Mouse (Mus musculus): ENCODE results near the gene Bcl2l13. TPM values are rescaled to one million over a fixed set of nuclear protein-coding genes. Genes with fewer than 3 reads are reported as not detected.

Gene Bcl2l13
- total and polyA plus RNA-seq, 3 experiments: 43.7 to 49.9 TPM; not detected in 1

DNA sequence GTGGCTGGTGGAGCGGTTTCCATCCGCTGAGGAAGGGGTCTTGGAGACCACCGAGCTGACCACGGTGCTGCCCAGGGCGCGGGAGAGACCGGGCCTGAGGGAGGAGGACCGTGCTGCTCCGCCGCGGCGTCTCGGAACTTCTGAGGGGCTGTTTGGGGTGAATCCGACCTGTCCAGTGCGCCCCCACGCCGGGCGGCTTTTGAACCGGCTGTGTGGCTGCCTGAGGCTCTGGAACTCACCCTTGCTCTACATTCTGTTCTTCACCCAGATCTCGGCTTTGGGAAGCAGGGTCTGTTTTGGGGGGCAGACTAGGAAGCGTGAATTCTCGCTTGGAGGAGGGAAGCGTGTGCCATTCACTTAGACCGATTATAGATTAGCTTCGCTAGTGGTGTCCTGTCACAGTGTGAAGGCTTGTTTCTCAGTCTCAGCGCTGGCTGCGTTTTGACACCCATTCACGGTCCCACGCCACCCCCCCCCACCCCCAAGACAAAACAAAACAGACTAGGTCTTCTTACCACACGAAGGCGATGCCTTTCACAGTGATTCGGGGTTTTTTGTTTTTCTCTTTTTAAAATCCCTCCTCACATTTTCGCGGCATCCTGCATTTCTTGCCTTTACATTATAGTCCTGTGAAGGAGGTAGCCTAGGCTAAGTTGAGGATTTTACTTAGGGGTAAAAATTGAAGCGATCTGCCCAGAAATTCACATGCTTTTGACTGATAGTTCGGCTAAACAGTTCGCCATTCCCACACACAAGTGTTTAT is 558 bp downstream of the Bcl2l13 start:
- H3K36me3 ChIP-seq (ENCODE audit: control insufficient read depth in 1 of 2, insufficient read depth in 2 of 2, low read length in 2 of 2): peaks cover 9 to 43% of the 10 kb centered on the region in 2 experiments
- peaks cover 18 to 27% of the 10 kb centered on the region in 2 experiments for H3K4me1 ChIP-seq (ENCODE audit: control insufficient read depth in 1 of 2, insufficient read depth in 2 of 2, low read length in 2 of 2)
- DNase-seq (ENCODE audit: low read depth, low spot score): peak; percentile 60
- peak overlapping the region; percentile 98 for H3K9ac ChIP-seq (ENCODE audit: control insufficient read depth, low read depth, low read length, poor library complexity, severe bottlenecking)
- TF ChIP-seq EP300 (IDR thresholded peaks at IDR 0.05; ENCODE audit: low read depth in 1 of 2, low read length in 2 of 2) (no peak), MXI1 (IDR thresholded peaks at IDR 0.05; ENCODE audit: low read depth, low read length) (peak; percentile 44; the same call in 1 of the 2 replicates), SIN3A (IDR thresholded peaks at IDR 0.05; ENCODE audit: low read length) (peak; percentile 50), CHD1 (IDR thresholded peaks at IDR 0.05; ENCODE audit: low read depth, low read length) (peak; percentile 73; the same call in 1 of the 2 replicates), HCFC1 (IDR thresholded peaks at IDR 0.05; ENCODE audit: low read depth, low read length) (0 out of 2 replicates have a peak, but pooled peaks have one; percentile 13), MYC (IDR thresholded peaks at IDR 0.05; ENCODE audit: low read depth, low read length) (no peak), ZC3H11A (IDR thresholded peaks at IDR 0.05; ENCODE audit: low read depth, low read length) (no peak), TAL1 (IDR thresholded peaks at IDR 0.05; ENCODE audit: low read length) (no peak), POLR2AphosphoS5 (IDR thresholded peaks at IDR 0.05; ENCODE audit: borderline replicate concordance, low read depth, low read length) (no peak), E2F4 (IDR thresholded peaks at IDR 0.05; ENCODE audit: borderline replicate concordance, low read depth, low read length) (no peak), UBTF (IDR thresholded peaks at IDR 0.05; ENCODE audit: borderline replicate concordance, insufficient read depth, low read depth, low read length) (0 out of 2 replicates have a peak, but pooled peaks have one; percentile 37), TCF12 (IDR thresholded peaks at IDR 0.05; ENCODE audit: low read depth, low read length) (no peak), TBP (IDR thresholded peaks at IDR 0.05; ENCODE audit: low read depth, low read length) (peak; percentile 19; the same call in 1 of the 2 replicates), ZMIZ1 (IDR thresholded peaks at IDR 0.05; ENCODE audit: low read depth, low read length) (no peak)
- peak overlapping the region; percentile 99 for H3K27ac ChIP-seq (ENCODE audit: control insufficient read depth, low read depth, low read length)
- H3K27me3 ChIP-seq (ENCODE audit: control insufficient read depth in 1 of 2, insufficient read depth in 2 of 2, low read length in 2 of 2): no peaks in the 10 kb centered on the region
- H3K9me3 ChIP-seq (replicated peaks; ENCODE audit: insufficient read depth, low read length): no peaks in the 10 kb centered on the region
- H3K4me3 ChIP-seq (ENCODE audit: control insufficient read depth in 1 of 2, insufficient read depth in 1 of 2, low read depth in 2 of 2, low read length in 2 of 2): peak overlapping the region; percentile 75 to 99
- peaks cover 46% of the 10 kb centered on the region for H3K79me2 ChIP-seq (ENCODE audit: control insufficient read depth, insufficient read depth, low read length, poor library complexity)

DNA sequence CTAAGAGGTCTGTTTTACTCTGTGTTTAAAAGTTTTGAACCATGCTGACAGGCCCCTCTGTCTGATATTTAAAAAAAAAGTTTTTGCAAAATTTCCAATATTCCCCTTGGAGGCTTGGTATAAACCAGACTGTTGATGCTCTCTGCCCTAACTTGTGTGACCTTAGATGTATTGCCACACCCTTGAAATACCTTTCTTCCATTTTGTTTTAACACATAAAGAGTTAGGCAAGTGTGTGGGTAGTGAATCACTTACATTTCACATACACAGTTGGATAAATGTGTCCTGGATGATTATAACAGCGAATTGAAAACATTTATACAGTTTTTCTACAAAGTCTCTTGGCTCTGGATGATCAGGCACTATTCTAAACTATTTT is 1.1 kb downstream of the Bcl2l13 start:
- Histone ChIP-seq H3K36me3 (ENCODE audit: control insufficient read depth in 1 of 2, insufficient read depth in 2 of 2, low read length in 2 of 2) (peaks cover 9 to 44% of the 10 kb centered on the region in 2 experiments), H3K9me3 (replicated peaks; ENCODE audit: insufficient read depth, low read length) (no peaks in the 10 kb centered on the region), H3K9ac (ENCODE audit: control insufficient read depth, low read depth, low read length, poor library complexity, severe bottlenecking) (peak overlapping the region; percentile 98), H3K27ac (ENCODE audit: control insufficient read depth, low read depth, low read length) (peak overlapping the region; percentile 99), H3K27me3 (ENCODE audit: control insufficient read depth in 1 of 2, insufficient read depth in 2 of 2, low read length in 2 of 2) (no peaks in the 10 kb centered on the region), H3K4me3 (ENCODE audit: control insufficient read depth in 1 of 2, insufficient read depth in 1 of 2, low read depth in 2 of 2, low read length in 2 of 2) (peak overlapping the region; percentile 75 to 99), H3K79me2 (ENCODE audit: control insufficient read depth, insufficient read depth, low read length, poor library complexity) (peaks cover 51% of the 10 kb centered on the region), H3K4me1 (ENCODE audit: control insufficient read depth in 1 of 2, insufficient read depth in 2 of 2, low read length in 2 of 2) (peaks cover 17 to 26% of the 10 kb centered on the region in 2 experiments)
- DNase-seq (ENCODE audit: low read depth, low spot score): peak; percentile 49
- TF ChIP-seq SIN3A (IDR thresholded peaks at IDR 0.05; ENCODE audit: low read length): 0 out of 2 replicates have a peak, but pooled peaks have one; percentile 0
- TF ChIP-seq RCOR1 (IDR thresholded peaks at IDR 0.05; ENCODE audit: low read depth, low read length): no peak
- TF ChIP-seq USF1 (IDR thresholded peaks at IDR 0.05; ENCODE audit: low read depth, low read length): no peak
- no peak for TF ChIP-seq MXI1 (IDR thresholded peaks at IDR 0.05; ENCODE audit: low read depth, low read length)
- TF ChIP-seq TAL1 (IDR thresholded peaks at IDR 0.05; ENCODE audit: low read length): no peak
- 0 out of 2 replicates have a peak, but pooled peaks have one; percentile 20 for TF ChIP-seq ZNF384 (IDR thresholded peaks at IDR 0.05; ENCODE audit: low read depth, low read length)
- TF ChIP-seq ETS1 (IDR thresholded peaks at IDR 0.05; ENCODE audit: low read depth, low read length): no peak
- TF ChIP-seq UBTF (IDR thresholded peaks at IDR 0.05; ENCODE audit: borderline replicate concordance, insufficient read depth, low read depth, low read length): no peak
- TF ChIP-seq MEF2A (IDR thresholded peaks at IDR 0.05; ENCODE audit: extremely low read depth, insufficient replicate concordance, low read depth, low read length, poor library complexity, severe bottlenecking): no peak
- 0 out of 2 replicates have a peak, but pooled peaks have one; percentile 22 for TF ChIP-seq CHD1 (IDR thresholded peaks at IDR 0.05; ENCODE audit: low read depth, low read length)
- no peak for TF ChIP-seq ZKSCAN1 (IDR thresholded peaks at IDR 0.05; ENCODE audit: low read depth, low read length)
- TF ChIP-seq SMC3 (IDR thresholded peaks at IDR 0.05; ENCODE audit: low read depth, low read length): no peak
- no peak for TF ChIP-seq MAX (IDR thresholded peaks at IDR 0.05; ENCODE audit: low read length)
- no peak for TF ChIP-seq TCF12 (IDR thresholded peaks at IDR 0.05; ENCODE audit: low read depth, low read length)
- no peak for TF ChIP-seq ZC3H11A (IDR thresholded peaks at IDR 0.05; ENCODE audit: low read depth, low read length)
- no peak for TF ChIP-seq TBP (IDR thresholded peaks at IDR 0.05; ENCODE audit: low read depth, low read length)
- no peak; the same call in 1 of the 2 replicates for TF ChIP-seq RAD21 (IDR thresholded peaks at IDR 0.05; ENCODE audit: low read depth, low read length)
- TF ChIP-seq JUND (IDR thresholded peaks at IDR 0.05; ENCODE audit: low read depth, low read length): no peak
- TF ChIP-seq POLR2A (IDR thresholded peaks at IDR 0.05; ENCODE audit: control insufficient read depth in 1 of 2, insufficient read depth in 1 of 2, low read depth in 1 of 2, low read length in 2 of 2, poor library complexity in 1 of 2): no peak
- no peak for TF ChIP-seq E2F4 (IDR thresholded peaks at IDR 0.05; ENCODE audit: borderline replicate concordance, low read depth, low read length)
- TF ChIP-seq MYB (IDR thresholded peaks at IDR 0.05; ENCODE audit: low read depth, low read length): no peak
- no peak for TF ChIP-seq ELF1 (IDR thresholded peaks at IDR 0.05; ENCODE audit: low read depth, low read length)
- no peak for TF ChIP-seq MAFK (IDR thresholded peaks at IDR 0.05; ENCODE audit: borderline replicate concordance, low read depth, low read length)

Measured in MEL (cell line).